Mouse (Mus musculus) lung, adult 2 months (tissue): Measurements from ENCODE around the gene Spindoc.

ENCODE experiments used
- CTCF ChIP-seq: fragments of 200-500 bp; IDR thresholded peaks from 2 replicates; pipeline ENCODE4 v1.5.1; 2011; ENCODE audit warnings: mild to moderate bottlenecking, low read length, control low read depth; ENCODE audit not compliant: insufficient read depth
- POLR2A ChIP-seq: fragments of 200-500 bp; IDR thresholded peaks from 2 replicates; pipeline ENCODE4 v1.6.1; 2011; ENCODE audit warnings: low read depth, mild to moderate bottlenecking, control low read depth, low read length, borderline replicate concordance; ENCODE audit errors: extremely low read depth

GRCm38 (mm10) chr19:7352809-7353495 is 29.8 kb downstream of the Spindoc start:
- TF ChIP-seq CTCF (no peak), POLR2A (no peak)
